ENCODE assay signal across 10 mouse cellular contexts in the genomic region with DNA sequence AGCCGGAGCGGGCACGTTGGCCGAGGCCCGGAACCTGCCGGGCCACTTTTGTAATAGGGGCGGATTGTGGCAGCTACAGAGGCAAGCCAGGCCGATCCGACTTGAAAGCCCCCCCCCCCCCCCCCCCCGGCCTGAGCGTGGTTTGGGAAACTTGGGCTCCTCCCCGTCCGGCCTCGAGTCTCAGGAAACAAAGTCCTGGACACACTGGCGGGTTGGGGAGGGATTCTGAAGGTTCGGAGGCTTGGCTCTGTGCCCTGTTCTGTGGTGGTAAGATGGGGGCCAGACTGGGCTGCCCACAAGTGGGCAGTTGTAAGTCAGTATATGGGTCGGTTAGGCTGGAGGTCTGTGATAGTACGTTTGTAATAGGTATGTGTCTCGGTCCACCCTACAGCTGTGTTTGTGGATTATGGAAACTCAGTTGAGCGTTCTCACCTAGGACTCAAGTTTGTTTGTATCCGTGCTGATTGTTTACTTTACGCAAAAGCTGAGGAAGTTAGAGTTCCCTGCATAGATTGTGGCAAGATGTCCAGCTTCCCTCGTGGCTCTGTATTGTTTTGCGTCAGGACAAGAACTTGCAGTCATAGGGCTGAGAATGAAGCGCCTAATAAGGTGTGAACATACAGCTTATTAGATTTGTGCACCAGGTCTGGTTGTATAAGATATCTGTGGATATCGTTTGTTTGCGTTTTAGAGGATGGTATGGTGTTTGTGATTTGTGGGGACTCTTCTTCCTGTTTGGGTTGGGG. TPM values are rescaled to one million over a fixed set of nuclear protein-coding genes. Genes with fewer than 3 reads are reported as not detected.
A peak's percentile ranks its signal among the peaks of the same experiment; 100 is the strongest.
DNase-seq lines count a peak whose midpoint lies in the region; ATAC-seq and TF ChIP-seq lines count a peak whose summit lies in the region.
"Had no signal": no experiment of that assay in that cellular context is flagged by ENCODE, and none has a peak within 500 bp of the region (broad histone marks: within the 10 kb centered on the region; RNA-seq: fewer than 3 reads in every experiment).

No protein-coding gene starts in this region.

- H3K9ac ChIP-seq in hindbrain, embryonic 13.5 days = no peak overlapping the region
- H3K9ac ChIP-seq in embryonic facial prominence, embryonic 11.5 days (replicated peaks; ENCODE audit: low read length) = no peak overlapping the region
- peak overlapping the region; percentile 50; the same call in 1 of the 2 replicates for H3K9ac ChIP-seq in forebrain, embryonic 16.5 days (replicated peaks; ENCODE audit: low read depth, low read length)
- H3K9ac ChIP-seq in limb, embryonic 14.5 days (ENCODE audit: low read depth, low read length, severe bottlenecking) = no peak overlapping the region

- 1% methylated on average over 27 of the region's 27 CpGs for WGBS in hindbrain, embryonic 10.5 days
- 2% methylated on average over 27 of the region's 27 CpGs for WGBS in hindbrain, embryonic 13.5 days
- 3% methylated on average over 26 of the region's 27 CpGs for WGBS in embryonic facial prominence, embryonic 11.5 days
- 5% methylated on average over 25 of the region's 27 CpGs for WGBS in forebrain, embryonic 16.5 days
- 7% methylated on average over 21 of the region's 27 CpGs for WGBS in limb, embryonic 14.5 days

- H3K4me3 ChIP-seq in hindbrain, embryonic 10.5 days = no peak overlapping the region
- no peak overlapping the region for H3K4me3 ChIP-seq in hindbrain, embryonic 13.5 days
- H3K4me3 ChIP-seq in embryonic facial prominence, embryonic 11.5 days (ENCODE audit: low read depth, low read length) = no peak overlapping the region
- peak overlapping the region; percentile 26 for H3K4me3 ChIP-seq in forebrain, embryonic 16.5 days (replicated peaks; ENCODE audit: low read length)
- H3K4me3 ChIP-seq in limb, embryonic 14.5 days (replicated peaks; ENCODE audit: low read length) = peak overlapping the region; percentile 11; the same call in 1 of the 2 replicates

- peaks cover 67% of the 10 kb centered on the region for H3K4me1 ChIP-seq in hindbrain, embryonic 10.5 days (replicated peaks)
- H3K4me1 ChIP-seq in hindbrain, embryonic 13.5 days (replicated peaks) = peaks cover 37% of the 10 kb centered on the region
- H3K4me1 ChIP-seq in embryonic facial prominence, embryonic 11.5 days (ENCODE audit: control insufficient read depth, insufficient read depth, low read length) = peaks cover 12% of the 10 kb centered on the region
- H3K4me1 ChIP-seq in forebrain, embryonic 16.5 days (replicated peaks; ENCODE audit: control insufficient read depth, insufficient read depth, low read length) = peaks cover 61% of the 10 kb centered on the region
- H3K4me1 ChIP-seq in limb, embryonic 14.5 days (ENCODE audit: control insufficient read depth, insufficient read depth, low read length) = peaks cover 25% of the 10 kb centered on the region

- TF ChIP-seq POLR2A in limb, embryonic 14.5 days (IDR thresholded peaks at IDR 0.05; ENCODE audit: borderline replicate concordance, extremely low read depth, insufficient read depth, insufficient read length) = no peak

- H3K9me3 ChIP-seq in hindbrain, embryonic 10.5 days = no peaks in the 10 kb centered on the region
- no peaks in the 10 kb centered on the region for H3K9me3 ChIP-seq in hindbrain, embryonic 13.5 days
- no peaks in the 10 kb centered on the region for H3K9me3 ChIP-seq in embryonic facial prominence, embryonic 11.5 days (replicated peaks; ENCODE audit: control insufficient read depth, low read length)
- no peaks in the 10 kb centered on the region for H3K9me3 ChIP-seq in forebrain, embryonic 16.5 days (ENCODE audit: control insufficient read depth, low read length)
- H3K9me3 ChIP-seq in limb, embryonic 14.5 days (ENCODE audit: control insufficient read depth, low read length) = no peaks in the 10 kb centered on the region

- DNase-seq in hindbrain, embryonic 10.5 days (ENCODE audit: low spot score) = peak; percentile 22
- DNase-seq in embryonic facial prominence, embryonic 11.5 days (ENCODE audit: low spot score) = peak; percentile 32
- DNase-seq in limb, embryonic 14.5 days (ENCODE audit: low spot score) = no peak
- DNase-seq in ovary, adult 18-20 months (ENCODE audit: low spot score) = no peak
- DNase-seq in right cerebral cortex, postnatal 25 days = no peak
- DNase-seq in B cell, adult 2 months = no peak
- DNase-seq: cerebellum, adult 11 months; heart, postnatal 36 days had no signal

- no peak overlapping the region for H3K4me2 ChIP-seq in hindbrain, embryonic 13.5 days
- no peak overlapping the region for H3K4me2 ChIP-seq in embryonic facial prominence, embryonic 11.5 days (ENCODE audit: low read depth, low read length)
- peak overlapping the region; percentile 64 for H3K4me2 ChIP-seq in forebrain, embryonic 16.5 days (ENCODE audit: low read length)
- peak overlapping the region; percentile 37 for H3K4me2 ChIP-seq in limb, embryonic 14.5 days (replicated peaks; ENCODE audit: low read depth, low read length, severe bottlenecking)

- no peaks in the 10 kb centered on the region for H3K36me3 ChIP-seq in hindbrain, embryonic 10.5 days
- no peaks in the 10 kb centered on the region for H3K36me3 ChIP-seq in hindbrain, embryonic 13.5 days
- H3K36me3 ChIP-seq in embryonic facial prominence, embryonic 11.5 days (replicated peaks; ENCODE audit: control insufficient read depth, insufficient read depth, low read depth, low read length) = no peaks in the 10 kb centered on the region
- no peaks in the 10 kb centered on the region for H3K36me3 ChIP-seq in forebrain, embryonic 16.5 days (ENCODE audit: control insufficient read depth, insufficient read depth)
- no peaks in the 10 kb centered on the region for H3K36me3 ChIP-seq in limb, embryonic 14.5 days (ENCODE audit: control insufficient read depth, insufficient read depth, low read length)

- no peak for ATAC-seq in hindbrain, embryonic 13.5 days (ENCODE audit: low FRiP score)
- no peak for ATAC-seq in embryonic facial prominence, embryonic 11.5 days (replicated peaks; ENCODE audit: insufficient number of reproducible peaks, low FRiP score, low TSS enrichment, low read depth)
- ATAC-seq in forebrain, embryonic 16.5 days = no peak
- no peak for ATAC-seq in limb, embryonic 14.5 days (ENCODE audit: low FRiP score, low read depth)

- no peak overlapping the region for H3K27ac ChIP-seq in hindbrain, embryonic 10.5 days
- no peak overlapping the region for H3K27ac ChIP-seq in hindbrain, embryonic 13.5 days
- H3K27ac ChIP-seq in embryonic facial prominence, embryonic 11.5 days (replicated peaks; ENCODE audit: low read depth, low read length) = no peak overlapping the region
- H3K27ac ChIP-seq in forebrain, embryonic 16.5 days (ENCODE audit: low read length) = peak overlapping the region; percentile 75; the same call in 1 of the 2 replicates
- no peak overlapping the region; the same call in 1 of the 2 replicates for H3K27ac ChIP-seq in limb, embryonic 14.5 days (replicated peaks; ENCODE audit: low read depth, low read length)

- H3K27me3 ChIP-seq in hindbrain, embryonic 10.5 days (ENCODE audit: insufficient read depth, poor library complexity, severe bottlenecking) = peaks cover 100% of the 10 kb centered on the region
- H3K27me3 ChIP-seq in hindbrain, embryonic 13.5 days = peaks cover 100% of the 10 kb centered on the region
- peaks cover 60% of the 10 kb centered on the region for H3K27me3 ChIP-seq in embryonic facial prominence, embryonic 11.5 days (ENCODE audit: control insufficient read depth, insufficient read depth, low read length)
- H3K27me3 ChIP-seq in forebrain, embryonic 16.5 days (replicated peaks; ENCODE audit: control insufficient read depth, insufficient read depth, low read length) = peaks cover 40% of the 10 kb centered on the region
- peaks cover 99% of the 10 kb centered on the region for H3K27me3 ChIP-seq in limb, embryonic 14.5 days (ENCODE audit: control insufficient read depth, insufficient read depth, low read length)

RNA-seq across cellular contexts. Expression of a gene that starts 10.1 kb away (rescaled TPM):
- polyA plus RNA-seq in hindbrain, embryonic 10.5 days (2016; fragmentation: Nextera tagmentation; extraction: Ambion mirVana) = 1.2 and 2.3 TPM in 2 replicates
- polyA plus RNA-seq in hindbrain, embryonic 13.5 days (2015; fragmentation: Nextera tagmentation; extraction: Ambion mirVana) = 0.74 and 1.1 TPM in 2 replicates
- 10.6 and 12.8 TPM in 2 replicates for polyA plus RNA-seq in embryonic facial prominence, embryonic 11.5 days (2014; fragmentation: Nextera tagmentation; extraction: Ambion mirVana)
- 13.1 and 13.8 TPM in 2 replicates for polyA plus RNA-seq in forebrain, embryonic 16.5 days (2015; fragmentation: Nextera tagmentation; extraction: Ambion mirVana)
- 17.3 and 20.5 TPM in 2 replicates for polyA plus RNA-seq in limb, embryonic 14.5 days (2012; rRNA removed)
- polyA plus RNA-seq in limb, embryonic 14.5 days (2014; fragmentation: Nextera tagmentation; extraction: Ambion mirVana) = 13.1 and 16.1 TPM in 2 replicates

Comparison
In these comparisons a context has a peak if more than half of its experiments do, and no peak if none do; other contexts are left out.
1. DNase-seq: peak in hindbrain, embryonic 10.5 days (single experiment) and embryonic facial prominence, embryonic 11.5 days (single experiment); none in limb, embryonic 14.5 days (single experiment), ovary, adult 18-20 months (single experiment), right cerebral cortex, postnatal 25 days (single experiment) and B cell, adult 2 months (0 of 2).
2. H3K4me3 ChIP-seq: peak in forebrain, embryonic 16.5 days (single experiment) and limb, embryonic 14.5 days (single experiment); none in hindbrain, embryonic 10.5 days (single experiment), hindbrain, embryonic 13.5 days (single experiment) and embryonic facial prominence, embryonic 11.5 days (single experiment).
3. H3K4me2 ChIP-seq: peak in forebrain, embryonic 16.5 days (single experiment) and limb, embryonic 14.5 days (single experiment); none in hindbrain, embryonic 13.5 days (single experiment) and embryonic facial prominence, embryonic 11.5 days (single experiment).